14 mouse cellular contexts compared by ENCODE assay signal in genomic region chr4:119275726-119276125, GRCm38 (mm10). TPM values are rescaled to one million over a fixed set of nuclear protein-coding genes. Genes with fewer than 3 reads are reported as not detected.
DNase-seq lines count a peak whose midpoint lies in the region; ATAC-seq and TF ChIP-seq lines count a peak whose summit lies in the region.
"Had no signal": no experiment of that assay in that cellular context is flagged by ENCODE, and none has a peak within 500 bp of the region (broad histone marks: within the 10 kb centered on the region; RNA-seq: fewer than 3 reads in every experiment).

No protein-coding gene starts in this region.

- H3K36me3 ChIP-seq in forebrain, embryonic 11.5 days (ENCODE audit: control insufficient read depth, insufficient read depth, low read length): peaks cover 24% of the 10 kb centered on the region
- H3K36me3 ChIP-seq in forebrain, embryonic 12.5 days (replicated peaks): peaks cover 93% of the 10 kb centered on the region
- H3K36me3 ChIP-seq in intestine, embryonic 16.5 days (ENCODE audit: control insufficient read depth, insufficient read depth, low read length): peaks cover 27% of the 10 kb centered on the region
- H3K36me3 ChIP-seq in intestine, embryonic 15.5 days: peaks cover 54% of the 10 kb centered on the region
- H3K36me3 ChIP-seq in lung, embryonic 16.5 days (ENCODE audit: control insufficient read depth, insufficient read depth, low read length): peaks cover 51% of the 10 kb centered on the region
- peaks cover 59% of the 10 kb centered on the region for H3K36me3 ChIP-seq in small intestine, adult 2 months (ENCODE audit: control insufficient read depth, insufficient read depth, low read length)

- H3K27ac ChIP-seq in forebrain, embryonic 11.5 days (ENCODE audit: low read depth, low read length): no peak overlapping the region
- no peak overlapping the region for H3K27ac ChIP-seq in forebrain, embryonic 12.5 days
- H3K27ac ChIP-seq in intestine, embryonic 16.5 days (ENCODE audit: low read length): peak overlapping the region; percentile 6; the same call in 1 of the 2 replicates
- H3K27ac ChIP-seq in intestine, embryonic 15.5 days: no peak overlapping the region
- H3K27ac ChIP-seq in lung, embryonic 16.5 days (ENCODE audit: low read length): peak overlapping the region; percentile 84
- peak overlapping the region; percentile 77 for H3K27ac ChIP-seq in small intestine, adult 2 months (ENCODE audit: insufficient read depth, low read depth, low read length)
- H3K27ac ChIP-seq: hindbrain, postnatal 0 days; neural tube, embryonic 12.5 days had no signal

- no peak overlapping the region for H3K4me2 ChIP-seq in forebrain, embryonic 11.5 days (ENCODE audit: low read depth, low read length, severe bottlenecking)
- H3K4me2 ChIP-seq in forebrain, embryonic 12.5 days: no peak overlapping the region
- H3K4me2 ChIP-seq in intestine, embryonic 16.5 days (ENCODE audit: low read depth, low read length): no peak overlapping the region
- no peak overlapping the region for H3K4me2 ChIP-seq in intestine, embryonic 15.5 days (replicated peaks)
- no peak overlapping the region for H3K4me2 ChIP-seq in lung, embryonic 16.5 days (ENCODE audit: low read depth, low read length)
- H3K4me2 ChIP-seq: neural tube, embryonic 12.5 days had no signal

- no peak for TF ChIP-seq POLR2A in small intestine, adult 2 months (IDR thresholded peaks at IDR 0.05; ENCODE audit: low read depth, low read length)

- TF ChIP-seq CTCF in small intestine, adult 2 months (IDR thresholded peaks at IDR 0.05; ENCODE audit: extremely low read depth, insufficient read length, insufficient replicate concordance, low read depth, low read length): no peak

- DNase-seq in forebrain, embryonic 11.5 days (ENCODE audit: low spot score): peak; percentile 20
- DNase-seq in lung, postnatal 36 days: no peak
- DNase-seq in layer of hippocampus, postnatal 25 days (ENCODE audit: extremely low spot score in 1 of 2, low spot score in 1 of 2): no peak
- DNase-seq: cerebellum, adult 8-10 months; midbrain, embryonic 14.5 days had no signal

- no peaks in the 10 kb centered on the region for H3K4me1 ChIP-seq in forebrain, embryonic 11.5 days (replicated peaks; ENCODE audit: control insufficient read depth, insufficient read depth, low read length)
- no peaks in the 10 kb centered on the region for H3K4me1 ChIP-seq in forebrain, embryonic 12.5 days
- no peaks in the 10 kb centered on the region for H3K4me1 ChIP-seq in intestine, embryonic 16.5 days (ENCODE audit: control insufficient read depth, insufficient read depth, low read length)
- H3K4me1 ChIP-seq in intestine, embryonic 15.5 days (replicated peaks): no peaks in the 10 kb centered on the region
- no peaks in the 10 kb centered on the region for H3K4me1 ChIP-seq in lung, embryonic 16.5 days (replicated peaks; ENCODE audit: control insufficient read depth, insufficient read depth, low read length)
- peaks cover 2% of the 10 kb centered on the region; the same call in 1 of the 2 replicates for H3K4me1 ChIP-seq in small intestine, adult 2 months (ENCODE audit: control insufficient read depth, insufficient read depth, insufficient read length, low read length)
- H3K4me1 ChIP-seq: neural tube, embryonic 12.5 days had no signal

- H3K4me3 ChIP-seq in forebrain, embryonic 11.5 days (ENCODE audit: low read depth, low read length): no peak overlapping the region
- H3K4me3 ChIP-seq in forebrain, embryonic 12.5 days (replicated peaks): no peak overlapping the region
- no peak overlapping the region for H3K4me3 ChIP-seq in intestine, embryonic 16.5 days (ENCODE audit: low read length)
- H3K4me3 ChIP-seq in intestine, embryonic 15.5 days (replicated peaks): no peak overlapping the region
- H3K4me3 ChIP-seq in lung, embryonic 16.5 days (ENCODE audit: low read length): no peak overlapping the region
- H3K4me3 ChIP-seq in small intestine, adult 2 months (ENCODE audit: low read depth, low read length): no peak overlapping the region
- H3K4me3 ChIP-seq: erythroblast, embryonic 14.5 days; neural tube, embryonic 12.5 days had no signal

- H3K9me3 ChIP-seq in forebrain, embryonic 11.5 days (ENCODE audit: control insufficient read depth, low read length): no peaks in the 10 kb centered on the region
- no peaks in the 10 kb centered on the region for H3K9me3 ChIP-seq in forebrain, embryonic 12.5 days
- no peaks in the 10 kb centered on the region for H3K9me3 ChIP-seq in intestine, embryonic 16.5 days (ENCODE audit: control insufficient read depth, low read length)
- no peaks in the 10 kb centered on the region for H3K9me3 ChIP-seq in intestine, embryonic 15.5 days
- H3K9me3 ChIP-seq in lung, embryonic 16.5 days (ENCODE audit: control insufficient read depth, low read length): no peaks in the 10 kb centered on the region
- H3K9me3 ChIP-seq: neural tube, embryonic 12.5 days had no signal

- WGBS in forebrain, embryonic 11.5 days: 90% methylated on average over 2 of the region's 2 CpGs
- WGBS in forebrain, embryonic 12.5 days: 91% methylated on average over 2 of the region's 2 CpGs
- 64% methylated on average over 2 of the region's 2 CpGs for WGBS in intestine, embryonic 16.5 days
- 69% methylated on average over 2 of the region's 2 CpGs for WGBS in intestine, embryonic 15.5 days
- WGBS in lung, embryonic 16.5 days: 69% methylated on average over 1 of the region's 2 CpGs
- 80% methylated on average over 2 of the region's 2 CpGs for WGBS in small intestine, adult 2 months

- no peak for ATAC-seq in forebrain, embryonic 11.5 days (replicated peaks; ENCODE audit: low FRiP score)
- ATAC-seq in forebrain, embryonic 12.5 days (ENCODE audit: low FRiP score): no peak
- no peak for ATAC-seq in intestine, embryonic 16.5 days
- ATAC-seq in intestine, embryonic 15.5 days: no peak
- no peak for ATAC-seq in lung, embryonic 16.5 days (ENCODE audit: low read depth)
- ATAC-seq: hindbrain, postnatal 0 days had no signal

- no peak overlapping the region for H3K9ac ChIP-seq in forebrain, embryonic 11.5 days (ENCODE audit: low read length)
- H3K9ac ChIP-seq in forebrain, embryonic 12.5 days: no peak overlapping the region
- H3K9ac ChIP-seq in intestine, embryonic 16.5 days (ENCODE audit: low read depth, low read length): no peak overlapping the region
- H3K9ac ChIP-seq in intestine, embryonic 15.5 days: no peak overlapping the region
- no peak overlapping the region for H3K9ac ChIP-seq in lung, embryonic 16.5 days (ENCODE audit: low read length)
- H3K9ac ChIP-seq: neural tube, embryonic 12.5 days had no signal

- H3K27me3 ChIP-seq in forebrain, embryonic 11.5 days (ENCODE audit: control insufficient read depth, insufficient read depth, low read length): no peaks in the 10 kb centered on the region
- no peaks in the 10 kb centered on the region for H3K27me3 ChIP-seq in forebrain, embryonic 12.5 days
- no peaks in the 10 kb centered on the region for H3K27me3 ChIP-seq in intestine, embryonic 16.5 days (replicated peaks; ENCODE audit: control insufficient read depth, insufficient read depth, low read length)
- no peaks in the 10 kb centered on the region for H3K27me3 ChIP-seq in intestine, embryonic 15.5 days (replicated peaks)
- no peaks in the 10 kb centered on the region for H3K27me3 ChIP-seq in lung, embryonic 16.5 days (ENCODE audit: control insufficient read depth, insufficient read depth, low read depth, low read length)
- H3K27me3 ChIP-seq in small intestine, adult 2 months (ENCODE audit: control insufficient read depth, insufficient read depth, low read length): no peaks in the 10 kb centered on the region
- H3K27me3 ChIP-seq: neural tube, embryonic 12.5 days had no signal

RNA-seq across cellular contexts. Expression of gene Ybx1, which starts 18.7 kb away (rescaled TPM):
- polyA plus RNA-seq in forebrain, embryonic 11.5 days (2014; fragmentation: Nextera tagmentation; extraction: Ambion mirVana): 1,312 and 1,467 TPM in 2 replicates
- polyA plus RNA-seq in forebrain, embryonic 12.5 days (2016; fragmentation: Nextera tagmentation; extraction: Ambion mirVana): 1,255 and 1,318 TPM in 2 replicates
- polyA plus RNA-seq in intestine, embryonic 16.5 days (2015; fragmentation: Nextera tagmentation; extraction: Ambion mirVana): 420 and 457 TPM in 2 replicates
- polyA plus RNA-seq in intestine, embryonic 15.5 days (2015; fragmentation: Nextera tagmentation; extraction: Ambion mirVana): 627 and 712 TPM in 2 replicates
- polyA plus RNA-seq in lung, embryonic 16.5 days (2015; fragmentation: Nextera tagmentation; extraction: Ambion mirVana): 412 and 442 TPM in 2 replicates
- polyA plus RNA-seq in small intestine, adult 2 months (2012; rRNA removed): 202 and 242 TPM in 2 replicates
- total RNA-seq in layer of hippocampus, postnatal 25 days (2021): 100 to 1,000 TPM; 287 to 320 TPM

RNA-seq across cellular contexts. Expression of gene Cldn19, which starts 20.5 kb away (rescaled TPM):
- 0.21 and 0.31 TPM in 2 replicates for polyA plus RNA-seq in forebrain, embryonic 11.5 days (2014; fragmentation: Nextera tagmentation; extraction: Ambion mirVana)
- 0.18 and 0.59 TPM in 2 replicates for polyA plus RNA-seq in forebrain, embryonic 12.5 days (2016; fragmentation: Nextera tagmentation; extraction: Ambion mirVana)
- 0.28 and 0.60 TPM in 2 replicates for polyA plus RNA-seq in intestine, embryonic 16.5 days (2015; fragmentation: Nextera tagmentation; extraction: Ambion mirVana)
- polyA plus RNA-seq in intestine, embryonic 15.5 days (2015; fragmentation: Nextera tagmentation; extraction: Ambion mirVana): 0.08 and 0.14 TPM in 2 replicates
- 0.15 and 0.18 TPM in 2 replicates for polyA plus RNA-seq in lung, embryonic 16.5 days (2015; fragmentation: Nextera tagmentation; extraction: Ambion mirVana)
- polyA plus RNA-seq in small intestine, adult 2 months (2012; rRNA removed): not detected in 2 replicates
- total RNA-seq in layer of hippocampus, postnatal 25 days (2021): under 1 TPM; 0.32 to 0.33 TPM
- polyA plus RNA-seq: erythroblast, embryonic 14.5 days; large intestine, adult 2 months had no signal

RNA-seq across cellular contexts. Expression of gene P3h1, which starts 43.0 kb away (rescaled TPM):
- polyA plus RNA-seq in forebrain, embryonic 11.5 days (2014; fragmentation: Nextera tagmentation; extraction: Ambion mirVana): 16.8 and 17.8 TPM in 2 replicates
- polyA plus RNA-seq in forebrain, embryonic 12.5 days (2016; fragmentation: Nextera tagmentation; extraction: Ambion mirVana): 10.3 and 15.7 TPM in 2 replicates
- polyA plus RNA-seq in intestine, embryonic 16.5 days (2015; fragmentation: Nextera tagmentation; extraction: Ambion mirVana): 22.4 and 23.9 TPM in 2 replicates
- 27.3 and 28.5 TPM in 2 replicates for polyA plus RNA-seq in intestine, embryonic 15.5 days (2015; fragmentation: Nextera tagmentation; extraction: Ambion mirVana)
- 34.9 and 36.2 TPM in 2 replicates for polyA plus RNA-seq in lung, embryonic 16.5 days (2015; fragmentation: Nextera tagmentation; extraction: Ambion mirVana)
- 4.4 and 6.3 TPM in 2 replicates for polyA plus RNA-seq in small intestine, adult 2 months (2012; rRNA removed)
- total RNA-seq in layer of hippocampus, postnatal 25 days (2021): 1 to 10 TPM; 7.5 to 7.7 TPM

RNA-seq across cellular contexts. Expression of gene AU022252, which starts 43.2 kb away (rescaled TPM):
- 37.3 and 37.8 TPM in 2 replicates for polyA plus RNA-seq in forebrain, embryonic 11.5 days (2014; fragmentation: Nextera tagmentation; extraction: Ambion mirVana)
- 36.2 and 37.8 TPM in 2 replicates for polyA plus RNA-seq in forebrain, embryonic 12.5 days (2016; fragmentation: Nextera tagmentation; extraction: Ambion mirVana)
- 26.3 and 27.3 TPM in 2 replicates for polyA plus RNA-seq in intestine, embryonic 16.5 days (2015; fragmentation: Nextera tagmentation; extraction: Ambion mirVana)
- polyA plus RNA-seq in intestine, embryonic 15.5 days (2015; fragmentation: Nextera tagmentation; extraction: Ambion mirVana): 28.1 and 30.9 TPM in 2 replicates
- polyA plus RNA-seq in lung, embryonic 16.5 days (2015; fragmentation: Nextera tagmentation; extraction: Ambion mirVana): 26.5 and 30.8 TPM in 2 replicates
- 1.9 and 2.0 TPM in 2 replicates for polyA plus RNA-seq in small intestine, adult 2 months (2012; rRNA removed)
- total RNA-seq in layer of hippocampus, postnatal 25 days (2021): 10 to 100 TPM; 32.4 to 36.7 TPM

RNA-seq across cellular contexts. Expression of gene Ppih, which starts 44.6 kb away (rescaled TPM):
- polyA plus RNA-seq in forebrain, embryonic 11.5 days (2014; fragmentation: Nextera tagmentation; extraction: Ambion mirVana): 119 and 133 TPM in 2 replicates
- polyA plus RNA-seq in forebrain, embryonic 12.5 days (2016; fragmentation: Nextera tagmentation; extraction: Ambion mirVana): 117 and 118 TPM in 2 replicates
- 69.6 and 73.9 TPM in 2 replicates for polyA plus RNA-seq in intestine, embryonic 16.5 days (2015; fragmentation: Nextera tagmentation; extraction: Ambion mirVana)
- polyA plus RNA-seq in intestine, embryonic 15.5 days (2015; fragmentation: Nextera tagmentation; extraction: Ambion mirVana): 88.1 and 102 TPM in 2 replicates
- polyA plus RNA-seq in lung, embryonic 16.5 days (2015; fragmentation: Nextera tagmentation; extraction: Ambion mirVana): 86.8 and 91.9 TPM in 2 replicates
- polyA plus RNA-seq in small intestine, adult 2 months (2012; rRNA removed): 2.5 and 4.3 TPM in 2 replicates
- 10 to 100 TPM; 19.1 to 20.2 TPM for total RNA-seq in layer of hippocampus, postnatal 25 days (2021)

Comparison
In these comparisons a context has a peak if more than half of its experiments do, and no peak if none do; other contexts are left out.
1. H3K27ac ChIP-seq: peak in intestine, embryonic 16.5 days (single experiment), lung, embryonic 16.5 days (single experiment) and small intestine, adult 2 months (single experiment); none in forebrain, embryonic 11.5 days (single experiment), forebrain, embryonic 12.5 days (single experiment) and intestine, embryonic 15.5 days (single experiment).